Mouse (Mus musculus): ENCODE data around the gene Atp1a2.

GRCm38 (mm10) chr1:172261477-172262078 is 36.3 kb downstream of the Atp1a2 start, which contains the start of gene Igsf8:
- TF ChIP-seq ZC3H11A (IDR thresholded peaks at IDR 0.05; ENCODE audit: borderline replicate concordance, low read depth, low read length): no peak
- no peak for TF ChIP-seq HCFC1 (IDR thresholded peaks at IDR 0.05; ENCODE audit: borderline replicate concordance, insufficient read depth, low read length)
- no peak for TF ChIP-seq ZNF384 (IDR thresholded peaks at IDR 0.05; ENCODE audit: low read depth, low read length)
- no peak for TF ChIP-seq MAFK (IDR thresholded peaks at IDR 0.05; ENCODE audit: insufficient read depth, low read depth, low read length)
- TF ChIP-seq CHD2 (IDR thresholded peaks at IDR 0.05; ENCODE audit: low read depth, low read length): no peak

All from ES-E14 (cell line).